Mouse (Mus musculus) myocyte (in vitro differentiated cells): ENCODE results near the gene Gm49403.

ENCODE experiments used
- E2F4 ChIP-seq: IDR thresholded peaks from one replicate; pipeline ENCODE4 v1.6.1; 2011; ENCODE audit warnings: mild to moderate bottlenecking, control low read depth, moderate library complexity; ENCODE audit not compliant: insufficient read depth
- MYOG ChIP-seq, 3 experiments: IDR thresholded peaks; one replicate each; pipeline ENCODE4 v1.6.1; 2011; ENCODE audit warnings: control low read depth in 2 of 3, low read depth in 2 of 3, mild to moderate bottlenecking in 2 of 3; ENCODE audit not compliant: insufficient read length in 2 of 3, control insufficient read depth in 1 of 3, insufficient read depth in 1 of 3
- POLR2A ChIP-seq: IDR thresholded peaks from one replicate; pipeline ENCODE4 v1.6.1; 2011; ENCODE audit warnings: low read depth, mild to moderate bottlenecking, control low read depth, moderate library complexity; ENCODE audit not compliant: insufficient read length
- SRF ChIP-seq: IDR thresholded peaks from one replicate; pipeline ENCODE4 v1.6.1; 2011; ENCODE audit warnings: low read depth; ENCODE audit not compliant: control insufficient read depth, insufficient read length

DNA sequence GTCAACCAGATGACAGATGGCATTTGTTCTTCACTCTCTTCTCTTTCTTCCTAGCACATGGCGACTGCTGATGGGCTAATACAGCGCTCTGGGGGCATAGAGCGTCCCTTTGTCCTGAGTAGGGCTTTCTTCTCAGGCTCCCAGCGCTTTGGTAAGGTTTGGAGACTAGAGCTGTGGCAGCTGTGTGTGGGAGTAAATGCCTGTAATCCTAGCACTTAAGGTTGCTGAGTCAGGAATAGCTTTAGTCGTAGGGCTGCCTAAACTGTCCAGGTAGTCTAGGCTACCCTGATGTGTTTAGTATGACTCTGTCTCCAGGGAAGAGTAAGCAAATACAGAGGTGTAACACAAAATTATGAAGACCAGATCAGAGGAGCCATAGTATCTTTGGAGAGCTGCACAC lies 28.1 kb downstream of the Gm49403 start:
- no peak for TF ChIP-seq POLR2A
- no peak for TF ChIP-seq MYOG (IDR thresholded peaks at IDR 0.05; ENCODE audit: control insufficient read depth in 1 of 3, insufficient read depth in 1 of 3, insufficient read length in 2 of 3, low read depth in 2 of 3)
- no peak for TF ChIP-seq SRF
- no peak for TF ChIP-seq E2F4
